Mouse (Mus musculus) heart, adult 2 months (tissue): Measurements from ENCODE around the gene Kiz.

Experiments used
- CTCF ChIP-seq: fragments of 200-600 bp; IDR thresholded peaks from 2 replicates; pipeline ENCODE4 v1.8.1; 2022; ENCODE audit warnings: antibody characterized with exemption, mild to moderate bottlenecking, moderate library complexity
- POLR2A ChIP-seq: fragments of 200-500 bp; IDR thresholded peaks from 2 replicates; pipeline ENCODE4 v1.6.1; 2011; ENCODE audit warnings: mild to moderate bottlenecking, low read depth, low read length, control low read depth; ENCODE audit not compliant: insufficient read depth

- TF ChIP-seq POLR2A: no peak
- no peak for TF ChIP-seq CTCF
These were observed 45.9 kb upstream of the Kiz start for GRCm38 (mm10) chr2:146809706-146810256.
